Mouse (Mus musculus) embryonic facial prominence, embryonic 11.5 days (tissue): ENCODE data around the gene Mageb4. TPM values are rescaled to one million over a fixed set of nuclear protein-coding genes. Genes with fewer than 3 reads are reported as not detected.
"Not testable (repeated sequence)": the region's sequence is repeated elsewhere in the genome, so short reads cannot be mapped to it uniquely, and the experiment has no call there.

Experiments
- ATAC-seq: fragments of 200-750 bp; cut with Nextera tagmentation; replicated peaks from 2 replicates; pipeline ENCODE4 v1.8.0; 2017; ENCODE audit warnings: low read depth; ENCODE audit not compliant: insufficient number of reproducible peaks, low FRiP score, low TSS enrichment
- DNase-seq: peaks from one replicate; pipeline ENCODE4 v3.0.0-alpha.2; 2015; ENCODE audit warnings: low spot score
- H3K27ac ChIP-seq: fragments of 300-500 bp; sonication (generic); replicated peaks from 2 replicates; pipeline ENCODE4 v1.5.1; 2014; ENCODE audit warnings: mild to moderate bottlenecking, low read depth, low read length, control low read depth
- H3K27me3 ChIP-seq: fragments of 300-500 bp; sonication (generic); 2 replicates; pipeline ENCODE4 v1.6.1; 2014; ENCODE audit warnings: mild to moderate bottlenecking, low read length, moderate library complexity, mixed read lengths; ENCODE audit not compliant: control insufficient read depth, insufficient read depth
- H3K36me3 ChIP-seq: fragments of 300-500 bp; sonication (generic); replicated peaks from 2 replicates; pipeline ENCODE4 v1.6.1; 2014; ENCODE audit warnings: low read depth, mild to moderate bottlenecking, low read length, moderate library complexity, mixed read lengths; ENCODE audit not compliant: control insufficient read depth, insufficient read depth
- H3K4me1 ChIP-seq: fragments of 300-500 bp; sonication (generic); 2 replicates; pipeline ENCODE4 v1.6.1; 2014; ENCODE audit warnings: low read length, mixed read lengths; ENCODE audit not compliant: control insufficient read depth, insufficient read depth
- H3K4me2 ChIP-seq: fragments of 300-500 bp; sonication (generic); 2 replicates; pipeline ENCODE4 v1.6.1; 2014; ENCODE audit warnings: low read depth, mild to moderate bottlenecking, control low read depth, low read length, moderate library complexity
- H3K4me3 ChIP-seq: fragments of 300-500 bp; sonication (generic); 2 replicates; pipeline ENCODE4 v1.5.1; 2014; ENCODE audit warnings: low read depth, low read length, control low read depth
- H3K9ac ChIP-seq: fragments of 300-500 bp; sonication (generic); replicated peaks from 2 replicates; pipeline ENCODE4 v1.6.1; 2014; ENCODE audit warnings: mild to moderate bottlenecking, control low read depth, low read length
- H3K9me3 ChIP-seq: fragments of 300-500 bp; sonication (generic); replicated peaks from 2 replicates; pipeline ENCODE4 v1.6.1; 2016; ENCODE audit warnings: mild to moderate bottlenecking, low read length, inconsistent platforms, mixed read lengths; ENCODE audit not compliant: control insufficient read depth
- WGBS: fragments of 180-500 bp; shearing (Covaris S2); extraction: QIAGEN DNeasy Blood & Tissue Kit; methylation state at CpG from one replicate; pipeline ENCODE4 v1.1.7; 2014; 5-methylcytosine and 5-hydroxymethylcytosine counted together
- polyA plus RNA-seq: library from polyadenylated mRNA; unstranded; fragments of >200 nt; fragmentation: Nextera tagmentation; extraction: Ambion mirVana; gene quantifications from 2 replicates; pipeline ENCODE4 v1.2.1, GENCODE M21; 2014

Mageb4 gene
- polyA plus RNA-seq: not detected in 2 replicates

DNA sequence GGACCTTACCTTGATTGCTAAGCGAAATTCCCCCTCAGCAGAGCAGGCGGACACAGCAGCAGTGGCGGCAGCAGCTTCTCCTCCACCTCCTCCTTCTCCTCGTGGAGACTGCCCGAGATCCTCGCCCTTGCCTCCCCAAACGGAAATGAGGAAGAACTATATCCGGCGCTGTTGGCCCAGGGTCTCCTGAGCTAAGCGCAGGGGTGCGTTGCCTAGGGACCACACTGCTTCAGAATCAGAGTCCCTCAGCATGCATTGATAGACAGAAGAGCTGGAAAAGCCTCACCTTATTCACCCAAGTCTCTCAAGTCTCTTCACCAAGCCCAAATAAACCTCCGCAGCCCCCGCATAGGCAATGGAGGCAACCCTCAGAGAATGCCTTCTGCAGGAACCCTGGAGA lies at the start of gene Mageb4:
TSS of gene Mageb4 (minus strand) at position 101 of the 400 bp plus-strand sequence.
- not testable (repeated sequence) for ATAC-seq, H3K27me3 ChIP-seq, H3K27ac ChIP-seq, DNase-seq, H3K9ac ChIP-seq, H3K36me3 ChIP-seq, H3K4me1 ChIP-seq, H3K4me3 ChIP-seq, H3K4me2 ChIP-seq, H3K9me3 ChIP-seq
- no CpG with 5 or more reads among the region's 13 CpGs for WGBS

DNA sequence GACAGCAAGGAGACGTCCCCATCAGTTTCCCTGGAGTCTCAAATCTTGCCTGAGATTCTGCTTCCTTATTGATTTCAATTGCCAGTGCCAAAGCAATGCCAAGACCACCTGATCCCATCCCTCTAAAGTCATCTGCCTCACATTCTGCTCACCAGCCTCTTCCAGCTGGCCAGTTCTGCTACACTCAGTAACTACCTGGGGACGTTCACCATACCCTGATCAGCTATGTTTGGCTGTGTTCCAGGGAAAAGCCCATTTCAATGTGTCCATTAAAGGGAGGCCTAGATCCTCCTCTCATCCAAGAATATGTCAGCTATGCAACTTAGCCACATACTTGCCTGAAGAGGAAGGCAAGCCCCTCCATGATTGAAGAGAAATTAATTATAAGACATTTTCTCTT lies 20.3 kb downstream of the Mageb4 start:
- H3K4me3 ChIP-seq, H3K9ac ChIP-seq, H3K4me1 ChIP-seq, ATAC-seq, H3K9me3 ChIP-seq, DNase-seq, H3K27ac ChIP-seq, H3K36me3 ChIP-seq, H3K27me3 ChIP-seq, H3K4me2 ChIP-seq: not testable (repeated sequence)
- WGBS: 76% methylated on average over 1 of the region's 2 CpGs

DNA sequence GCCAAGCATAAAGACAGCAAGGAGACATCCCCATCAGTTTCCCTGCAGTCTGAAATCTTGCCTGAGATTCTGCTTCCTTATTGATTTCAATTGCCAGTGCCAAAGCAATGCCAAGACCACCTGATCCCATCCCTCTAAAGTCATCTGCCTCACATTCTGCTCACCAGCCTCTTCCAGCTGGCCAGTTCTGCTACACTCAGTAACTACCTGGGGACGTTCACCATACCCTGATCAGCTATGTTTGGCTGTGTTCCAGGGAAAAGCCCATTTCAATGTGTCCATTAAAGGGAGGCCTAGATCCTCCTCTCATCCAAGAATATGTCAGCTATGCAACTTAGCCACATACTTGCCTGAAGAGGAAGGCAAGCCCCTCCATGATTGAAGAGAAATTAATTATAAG lies 58.9 kb downstream of the Mageb4 start:
- not testable (repeated sequence) for H3K4me2 ChIP-seq, H3K27me3 ChIP-seq, H3K27ac ChIP-seq, H3K36me3 ChIP-seq, H3K4me3 ChIP-seq, ATAC-seq, H3K9me3 ChIP-seq, H3K4me1 ChIP-seq, DNase-seq, H3K9ac ChIP-seq
- no CpG with 5 or more reads among the region's 1 CpGs for WGBS

DNA sequence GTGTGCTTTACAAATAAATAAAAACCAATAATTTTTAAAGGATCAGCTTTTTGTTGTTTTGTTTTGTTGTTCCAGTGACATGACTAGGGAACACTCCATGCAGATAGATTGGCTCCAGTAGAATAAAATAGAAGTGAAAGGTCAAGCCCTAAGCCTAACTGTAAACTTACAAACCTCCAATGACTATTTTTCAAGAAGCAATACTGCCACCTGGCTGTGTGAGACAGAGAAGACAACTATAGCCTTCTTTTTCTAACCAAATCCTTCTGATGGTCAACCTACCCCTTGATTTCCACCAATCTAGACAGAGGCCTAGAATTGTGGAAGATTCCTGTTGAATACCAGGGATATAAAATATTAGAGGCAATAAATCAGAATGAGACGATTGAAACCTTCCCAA lies 67.6 kb downstream of the Mageb4 start:
- Histone ChIP-seq H3K36me3 (no peaks in the 10 kb centered on the region), H3K9ac (no peak overlapping the region), H3K4me3 (no peak overlapping the region), H3K27me3 (no peaks in the 10 kb centered on the region), H3K4me2 (no peak overlapping the region), H3K9me3 (no peaks in the 10 kb centered on the region), H3K27ac (no peak overlapping the region), H3K4me1 (no peaks in the 10 kb centered on the region)
- DNase-seq (no peak), ATAC-seq (no peak)
- WGBS: no CpG with 5 or more reads among the region's 1 CpGs

Other genes with a start within 250 kb of the Mageb4 start
- 0.49 and 0.84 TPM in 2 replicates for gene Nr0b1, start 113.3 kb downstream of the Mageb4 start, polyA plus RNA-seq